Mouse (Mus musculus): Measurements from ENCODE around the gene Zfyve28. TPM values are rescaled to one million over a fixed set of nuclear protein-coding genes. Genes with fewer than 3 reads are reported as not detected.

Zfyve28 gene
- total and polyA plus RNA-seq, 2 experiments = 0.15 TPM; not detected in 1

- 49% methylated on average over 5 of the region's 5 CpGs for WGBS
- no peaks in the 10 kb centered on the region for H3K36me3 ChIP-seq (ENCODE audit: control insufficient read depth, insufficient read depth, low read length)
- DNase-seq (ENCODE audit: extremely low read depth, low read depth, low spot score) = peak; percentile 69
Measured at GRCm38 (mm10) chr5:34218672-34219071, 69.6 kb downstream of the Zfyve28 start.

GRCm38 (mm10) chr5:34217756-34218155 is 70.5 kb downstream of the Zfyve28 start:
- WGBS = 71% methylated on average over 9 of the region's 9 CpGs
- no peak for TF ChIP-seq CTCF (IDR thresholded peaks at IDR 0.05; ENCODE audit: low read depth, low read length)
- no peak for TF ChIP-seq POLR2A (IDR thresholded peaks at IDR 0.05; ENCODE audit: extremely low read depth, insufficient read depth, low read length)
- Histone ChIP-seq H3K4me3 (ENCODE audit: insufficient read depth, low read depth, low read length) (no peak overlapping the region), H3K79me2 (ENCODE audit: control insufficient read depth, insufficient read depth, low read length) (no peaks in the 10 kb centered on the region), H3K27ac (replicated peaks; ENCODE audit: insufficient read depth, low read depth, low read length) (no peak overlapping the region), H3K36me3 (ENCODE audit: control insufficient read depth, insufficient read depth, low read length) (no peaks in the 10 kb centered on the region), H3K4me1 (ENCODE audit: control insufficient read depth, insufficient read depth, low read length) (peaks cover 9% of the 10 kb centered on the region), H3K9ac (ENCODE audit: low read depth, low read length) (no peak overlapping the region), H3K27me3 (ENCODE audit: control insufficient read depth, insufficient read depth, low read length) (no peaks in the 10 kb centered on the region)
- no peak for DNase-seq (ENCODE audit: extremely low read depth, low read depth, low spot score)

More at GRCm38 (mm10) chr5:34218672-34219071, 69.6 kb downstream of the Zfyve28 start:
- peaks cover 9% of the 10 kb centered on the region for H3K4me1 ChIP-seq (ENCODE audit: control insufficient read depth, insufficient read depth, low read length)
- H3K27ac ChIP-seq (replicated peaks; ENCODE audit: insufficient read depth, low read depth, low read length) = no peak overlapping the region
- no peaks in the 10 kb centered on the region for H3K27me3 ChIP-seq (ENCODE audit: control insufficient read depth, insufficient read depth, low read length)
- no peak for TF ChIP-seq POLR2A (IDR thresholded peaks at IDR 0.05; ENCODE audit: extremely low read depth, insufficient read depth, low read length)
- TF ChIP-seq CTCF (IDR thresholded peaks at IDR 0.05; ENCODE audit: low read depth, low read length) = no peak
- no peaks in the 10 kb centered on the region for H3K79me2 ChIP-seq (ENCODE audit: control insufficient read depth, insufficient read depth, low read length)
- no peak overlapping the region for H3K4me3 ChIP-seq (ENCODE audit: insufficient read depth, low read depth, low read length)
- no peak overlapping the region for H3K9ac ChIP-seq (ENCODE audit: low read depth, low read length)

GRCm38 (mm10) chr5:34216025-34216424 is 72.2 kb downstream of the Zfyve28 start:
- no peak for TF ChIP-seq CTCF (IDR thresholded peaks at IDR 0.05; ENCODE audit: low read depth, low read length)
- TF ChIP-seq POLR2A (IDR thresholded peaks at IDR 0.05; ENCODE audit: extremely low read depth, insufficient read depth, low read length) = no peak
- no peak for DNase-seq (ENCODE audit: extremely low read depth, low read depth, low spot score)
- no peak overlapping the region for H3K9ac ChIP-seq (ENCODE audit: low read depth, low read length)
- H3K36me3 ChIP-seq (ENCODE audit: control insufficient read depth, insufficient read depth, low read length) = no peaks in the 10 kb centered on the region
- peaks cover 9% of the 10 kb centered on the region for H3K4me1 ChIP-seq (ENCODE audit: control insufficient read depth, insufficient read depth, low read length)
- H3K79me2 ChIP-seq (ENCODE audit: control insufficient read depth, insufficient read depth, low read length) = no peaks in the 10 kb centered on the region
- no peak overlapping the region for H3K4me3 ChIP-seq (ENCODE audit: insufficient read depth, low read depth, low read length)
- H3K27me3 ChIP-seq (ENCODE audit: control insufficient read depth, insufficient read depth, low read length) = no peaks in the 10 kb centered on the region
- no peak overlapping the region for H3K27ac ChIP-seq (replicated peaks; ENCODE audit: insufficient read depth, low read depth, low read length)
- WGBS = 87% methylated on average over 7 of the region's 7 CpGs

GRCm38 (mm10) chr5:34213659-34214058 is 74.6 kb downstream of the Zfyve28 start:
- H3K27me3 ChIP-seq (ENCODE audit: control insufficient read depth, insufficient read depth, low read length) = no peaks in the 10 kb centered on the region
- H3K36me3 ChIP-seq (ENCODE audit: control insufficient read depth, insufficient read depth, low read length) = no peaks in the 10 kb centered on the region
- no peaks in the 10 kb centered on the region for H3K79me2 ChIP-seq (ENCODE audit: control insufficient read depth, insufficient read depth, low read length)
- 81% methylated on average over 8 of the region's 8 CpGs for WGBS
- no peak overlapping the region for H3K27ac ChIP-seq (replicated peaks; ENCODE audit: insufficient read depth, low read depth, low read length)
- peaks cover 3% of the 10 kb centered on the region for H3K4me1 ChIP-seq (ENCODE audit: control insufficient read depth, insufficient read depth, low read length)
- no peak overlapping the region for H3K9ac ChIP-seq (ENCODE audit: low read depth, low read length)
- H3K4me3 ChIP-seq (ENCODE audit: insufficient read depth, low read depth, low read length) = no peak overlapping the region
- no peak for TF ChIP-seq POLR2A (IDR thresholded peaks at IDR 0.05; ENCODE audit: extremely low read depth, insufficient read depth, low read length)
- TF ChIP-seq CTCF (IDR thresholded peaks at IDR 0.05; ENCODE audit: low read depth, low read length) = no peak
- DNase-seq (ENCODE audit: extremely low read depth, low read depth, low spot score) = no peak

- DNase-seq (ENCODE audit: extremely low read depth, low read depth, low spot score) = peak; percentile 68
- Histone ChIP-seq H3K79me2 (ENCODE audit: control insufficient read depth, insufficient read depth, low read length) (no peaks in the 10 kb centered on the region), H3K4me3 (ENCODE audit: insufficient read depth, low read depth, low read length) (no peak overlapping the region), H3K27me3 (ENCODE audit: control insufficient read depth, insufficient read depth, low read length) (no peaks in the 10 kb centered on the region), H3K36me3 (ENCODE audit: control insufficient read depth, insufficient read depth, low read length) (no peaks in the 10 kb centered on the region), H3K9ac (ENCODE audit: low read depth, low read length) (no peak overlapping the region), H3K27ac (replicated peaks; ENCODE audit: insufficient read depth, low read depth, low read length) (no peak overlapping the region), H3K4me1 (ENCODE audit: control insufficient read depth, insufficient read depth, low read length) (no peaks in the 10 kb centered on the region)
- TF ChIP-seq CTCF (IDR thresholded peaks at IDR 0.05; ENCODE audit: low read depth, low read length) = peak; percentile 97
- TF ChIP-seq POLR2A (IDR thresholded peaks at IDR 0.05; ENCODE audit: extremely low read depth, insufficient read depth, low read length) = no peak
- 0% methylated on average over 1 of the region's 1 CpGs for WGBS
Measured at GRCm38 (mm10) chr5:34210279-34210678, 78.0 kb downstream of the Zfyve28 start.

- WGBS = 52% methylated on average over 3 of the region's 3 CpGs
- TF ChIP-seq CTCF (IDR thresholded peaks at IDR 0.05; ENCODE audit: low read depth, low read length) (no peak), POLR2A (IDR thresholded peaks at IDR 0.05; ENCODE audit: extremely low read depth, insufficient read depth, low read length) (no peak)
- Histone ChIP-seq H3K36me3 (ENCODE audit: control insufficient read depth, insufficient read depth, low read length) (no peaks in the 10 kb centered on the region), H3K9ac (ENCODE audit: low read depth, low read length) (no peak overlapping the region), H3K27ac (replicated peaks; ENCODE audit: insufficient read depth, low read depth, low read length) (no peak overlapping the region), H3K4me3 (ENCODE audit: insufficient read depth, low read depth, low read length) (no peak overlapping the region), H3K79me2 (ENCODE audit: control insufficient read depth, insufficient read depth, low read length) (no peaks in the 10 kb centered on the region), H3K27me3 (ENCODE audit: control insufficient read depth, insufficient read depth, low read length) (no peaks in the 10 kb centered on the region), H3K4me1 (ENCODE audit: control insufficient read depth, insufficient read depth, low read length) (no peaks in the 10 kb centered on the region)
- no peak for DNase-seq (ENCODE audit: extremely low read depth, low read depth, low spot score)
Measured at GRCm38 (mm10) chr5:34207503-34207902, 80.7 kb downstream of the Zfyve28 start.
